Mouse (Mus musculus) thymus, adult 2 months (tissue): ENCODE measurements around the gene Msi2. TPM values are rescaled to one million over a fixed set of nuclear protein-coding genes. Genes with fewer than 3 reads are reported as not detected.
A peak's percentile ranks its signal among the peaks of the same experiment; 100 is the strongest.

ENCODE experiments used
- DNase-seq: peaks from one replicate; pipeline ENCODE4 v3.0.0; 2021
- H3K27ac ChIP-seq: fragments of 200-500 bp; 2 replicates; pipeline ENCODE4 v1.5.1; 2012; ENCODE audit warnings: low read length, control low read depth; ENCODE audit not compliant: control insufficient read depth, insufficient read depth
- H3K27me3 ChIP-seq: fragments of 200-500 bp; 2 replicates; pipeline ENCODE4 v1.6.1; 2012; ENCODE audit warnings: mild to moderate bottlenecking, low read length, moderate library complexity, mixed read lengths; ENCODE audit not compliant: control insufficient read depth, insufficient read depth
- H3K36me3 ChIP-seq: fragments of 200-500 bp; 2 replicates; pipeline ENCODE4 v1.6.1; 2012; ENCODE audit warnings: mild to moderate bottlenecking, low read length, moderate library complexity; ENCODE audit not compliant: control insufficient read depth, insufficient read depth
- H3K4me1 ChIP-seq: fragments of 200-500 bp; replicated peaks from 2 replicates; pipeline ENCODE4 v1.6.1; 2012; ENCODE audit warnings: low read length; ENCODE audit not compliant: control insufficient read depth, insufficient read depth
- H3K4me3 ChIP-seq: fragments of 200-500 bp; 2 replicates; pipeline ENCODE4 v1.5.1; 2012; ENCODE audit warnings: mild to moderate bottlenecking, low read length, control low read depth, moderate library complexity; ENCODE audit not compliant: control insufficient read depth, insufficient read depth
- CTCF ChIP-seq: fragments of 200-500 bp; IDR thresholded peaks from 2 replicates; pipeline ENCODE4 v1.5.1; 2012; ENCODE audit warnings: mild to moderate bottlenecking, control low read depth, low read length, moderate library complexity, borderline replicate concordance; ENCODE audit not compliant: control insufficient read depth, poor library complexity, insufficient read depth; ENCODE audit errors: extremely low read depth
- POLR2A ChIP-seq: fragments of 200-500 bp; IDR thresholded peaks from 2 replicates; pipeline ENCODE4 v1.6.1; 2012; ENCODE audit warnings: mild to moderate bottlenecking, low read length, control low read depth, moderate library complexity; ENCODE audit not compliant: control insufficient read depth, poor library complexity, insufficient read depth; ENCODE audit errors: extremely low read depth
- WGBS: fragments of 180-500 bp; shearing (Covaris S2); methylation state at CpG from one replicate; pipeline ENCODE4 v1.1.7; 2018; 5-methylcytosine and 5-hydroxymethylcytosine counted together
- polyA plus RNA-seq: library from polyadenylated mRNA; depleted of rRNA; stranded (reverse); fragments of >200 nt; gene quantifications from 2 replicates; pipeline ENCODE4 v1.2.3, GENCODE M21; 2012

Gene Msi2
- polyA plus RNA-seq, 1 experiment: 51.3 TPM

GRCm38 (mm10) chr11:88613771-88614526, 104.4 kb downstream of the Msi2 start:
- DNase-seq: peak; percentile 78
- Histone ChIP-seq H3K27ac (peak overlapping the region; percentile 77), H3K4me3 (peak overlapping the region; percentile 22), H3K36me3 (no peaks in the 10 kb centered on the region), H3K27me3 (no peaks in the 10 kb centered on the region), H3K4me1 (peaks cover 42% of the 10 kb centered on the region)
- WGBS: 6% methylated on average over 11 of the region's 11 CpGs
- TF ChIP-seq CTCF: no peak
- no peak for TF ChIP-seq POLR2A

- no peaks in the 10 kb centered on the region for H3K36me3 ChIP-seq
- H3K27ac ChIP-seq: no peak overlapping the region
- peaks cover 39% of the 10 kb centered on the region for H3K4me1 ChIP-seq
Measured at GRCm38 (mm10) chr11:88613008-88613407, 105.3 kb downstream of the Msi2 start.

GRCm38 (mm10) chr11:88612141-88612540, 106.2 kb downstream of the Msi2 start:
- DNase-seq: no peak
- no peaks in the 10 kb centered on the region for H3K36me3 ChIP-seq
- 92% methylated on average over 7 of the region's 7 CpGs for WGBS
- TF ChIP-seq POLR2A (no peak), CTCF (no peak)
- no peaks in the 10 kb centered on the region for H3K27me3 ChIP-seq
- H3K27ac ChIP-seq: no peak overlapping the region
- H3K4me3 ChIP-seq: no peak overlapping the region
- peaks cover 41% of the 10 kb centered on the region for H3K4me1 ChIP-seq

More at GRCm38 (mm10) chr11:88613008-88613407, 105.3 kb downstream of the Msi2 start:
- DNase-seq: no peak
- H3K4me3 ChIP-seq: no peak overlapping the region
- TF ChIP-seq CTCF (no peak), POLR2A (no peak)
- WGBS: 87% methylated on average over 6 of the region's 6 CpGs
- H3K27me3 ChIP-seq: no peaks in the 10 kb centered on the region

GRCm38 (mm10) chr11:88610809-88611208, 107.5 kb downstream of the Msi2 start:
- no peak for DNase-seq
- no peak overlapping the region for H3K4me3 ChIP-seq
- 96% methylated on average over 6 of the region's 6 CpGs for WGBS
- TF ChIP-seq CTCF: no peak
- no peak for TF ChIP-seq POLR2A
- no peaks in the 10 kb centered on the region for H3K27me3 ChIP-seq
- no peaks in the 10 kb centered on the region for H3K36me3 ChIP-seq
- H3K27ac ChIP-seq: no peak overlapping the region
- peaks cover 41% of the 10 kb centered on the region for H3K4me1 ChIP-seq

- Histone ChIP-seq H3K27ac (no peak overlapping the region), H3K4me1 (peaks cover 44% of the 10 kb centered on the region), H3K36me3 (no peaks in the 10 kb centered on the region), H3K27me3 (no peaks in the 10 kb centered on the region), H3K4me3 (no peak overlapping the region)
- TF ChIP-seq POLR2A: no peak
- no peak for TF ChIP-seq CTCF
- no peak for DNase-seq
- 23% methylated on average over 1 of the region's 1 CpGs for WGBS
Measured at GRCm38 (mm10) chr11:88610112-88610511, 108.2 kb downstream of the Msi2 start.

- no peak for TF ChIP-seq CTCF
- TF ChIP-seq POLR2A: no peak
- 23% methylated on average over 4 of the region's 4 CpGs for WGBS
- H3K27ac ChIP-seq: peak overlapping the region; percentile 69; the same call in 1 of the 2 replicates
- no peaks in the 10 kb centered on the region for H3K27me3 ChIP-seq
- H3K4me3 ChIP-seq: no peak overlapping the region
- no peaks in the 10 kb centered on the region for H3K36me3 ChIP-seq
- peaks cover 49% of the 10 kb centered on the region for H3K4me1 ChIP-seq
- DNase-seq: no peak
Measured at GRCm38 (mm10) chr11:88608584-88608983, 109.7 kb downstream of the Msi2 start.
